Mouse (Mus musculus) spleen, postnatal 14 days (tissue): ENCODE measurements at regions not wholly inside any gene's neighbourhood (a gene's known extent, or its start where the extent isn't known, plus 50 kb on each side); places are given as distances from the start of the nearest gene placed in this dataset.

Experiments
- DNase-seq, 2 experiments: peaks; one replicate each; pipeline ENCODE4 v3.0.0; 2021 to 2022; ENCODE audit warnings: low spot score in 2 of 2

GRCm38 (mm10) chr14:46639116-46639826 lies 121.1 kb upstream of the Cdkn3 start:
- no peak for DNase-seq

GRCm38 (mm10) chr14:46638516-46638915 lies 121.8 kb upstream of the Cdkn3 start:
- no peak for DNase-seq

- no peak for DNase-seq
These were observed 123.1 kb upstream of the Cdkn3 start for GRCm38 (mm10) chr14:46637240-46637639.

GRCm38 (mm10) chr14:46636364-46636763 lies 124.0 kb upstream of the Cdkn3 start:
- DNase-seq = no peak

GRCm38 (mm10) chr14:46635322-46635721 lies 125.0 kb upstream of the Cdkn3 start:
- no peak for DNase-seq

- no peak for DNase-seq
These were observed 125.6 kb upstream of the Cdkn3 start for GRCm38 (mm10) chr14:46634656-46635244.

- DNase-seq = no peak
These were observed 126.1 kb upstream of the Cdkn3 start for GRCm38 (mm10) chr14:46634251-46634650.

GRCm38 (mm10) chr14:46627690-46628089 lies 132.7 kb upstream of the Cdkn3 start:
- no peak for DNase-seq

GRCm38 (mm10) chr14:46625760-46626159 lies 134.6 kb upstream of the Cdkn3 start:
- DNase-seq = no peak

- DNase-seq = no peak
These were observed 136.7 kb upstream of the Cdkn3 start for GRCm38 (mm10) chr14:46623645-46624044.

- no peak for DNase-seq
These were observed 144.3 kb upstream of the Cdkn3 start for GRCm38 (mm10) chr14:46616030-46616429.

GRCm38 (mm10) chr14:46614936-46615335 lies 145.4 kb upstream of the Cdkn3 start:
- no peak for DNase-seq

GRCm38 (mm10) chr14:46613748-46614147 lies 146.6 kb upstream of the Cdkn3 start:
- no peak for DNase-seq

- DNase-seq = no peak
These were observed 147.1 kb upstream of the Cdkn3 start for GRCm38 (mm10) chr14:46613211-46613610.

- DNase-seq = no peak
These were observed 147.8 kb upstream of the Cdkn3 start for GRCm38 (mm10) chr14:46612584-46612983.

GRCm38 (mm10) chr14:46610926-46611325 lies 149.4 kb upstream of the Cdkn3 start:
- DNase-seq = no peak

GRCm38 (mm10) chr14:46610226-46610855 lies 150.0 kb upstream of the Cdkn3 start:
- no peak for DNase-seq

- DNase-seq = no peak
These were observed 153.6 kb upstream of the Cdkn3 start for GRCm38 (mm10) chr14:46606694-46607093.

GRCm38 (mm10) chr14:46606037-46606436 lies 154.3 kb upstream of the Cdkn3 start:
- DNase-seq = no peak

GRCm38 (mm10) chr14:46604886-46605531 lies 155.3 kb upstream of the Cdkn3 start:
- DNase-seq = no peak

GRCm38 (mm10) chr14:46604156-46604885 lies 156.0 kb upstream of the Cdkn3 start:
- DNase-seq = no peak
